Mouse (Mus musculus): ENCODE results near the gene Sag. TPM values are rescaled to one million over a fixed set of nuclear protein-coding genes. Genes with fewer than 3 reads are reported as not detected.

Gene Sag
- polyA plus RNA-seq, 1 experiment from 2014 or later = 0.49 TPM

DNA sequence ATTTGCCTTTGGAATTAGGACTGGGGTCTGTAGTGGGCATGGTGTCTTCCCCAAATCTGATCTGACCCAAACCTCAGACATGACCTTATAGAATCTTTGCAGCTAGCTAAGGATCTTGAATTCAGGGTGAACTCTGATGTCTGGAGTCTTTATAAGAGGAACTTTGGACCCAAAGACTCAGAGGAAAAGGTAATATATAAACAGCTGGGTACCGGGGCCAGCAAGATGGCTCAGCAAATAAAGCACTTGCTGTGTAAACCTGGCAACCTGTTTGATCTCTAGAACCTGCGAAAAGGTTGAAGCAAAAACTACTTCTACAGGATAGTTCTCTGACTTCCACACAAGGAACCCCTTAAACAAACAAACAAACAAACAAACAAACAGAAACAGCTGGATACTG, 55.0 kb downstream of the Sag start:
- Histone ChIP-seq H3K4me3 (ENCODE audit: low read depth, low read length) (no peak overlapping the region), H3K9ac (replicated peaks; ENCODE audit: low read depth) (no peak overlapping the region), H3K27me3 (replicated peaks; ENCODE audit: insufficient read depth, low read length) (no peaks in the 10 kb centered on the region), H3K4me1 (ENCODE audit: insufficient read depth, low read depth, low read length) (peaks cover 16% of the 10 kb centered on the region; the same call in 1 of the 2 replicates), H3K36me3 (ENCODE audit: insufficient read depth, low read length) (no peaks in the 10 kb centered on the region), H3K9me3 (ENCODE audit: low read length) (no peaks in the 10 kb centered on the region), H3K4me2 (replicated peaks; ENCODE audit: low read depth, low read length) (no peak overlapping the region), H3K27ac (ENCODE audit: low read length) (no peak overlapping the region)
- TF ChIP-seq EP300 (IDR thresholded peaks at IDR 0.05) (no peak), CTCF (IDR thresholded peaks at IDR 0.05) (no peak)
- DNase-seq (ENCODE audit: low spot score) (no peak), ATAC-seq (no peak)
- WGBS = 57% methylated on average over 2 of the region's 2 CpGs

- Histone ChIP-seq H3K36me3 (ENCODE audit: insufficient read depth, low read length) (no peaks in the 10 kb centered on the region), H3K4me2 (replicated peaks; ENCODE audit: low read depth, low read length) (no peak overlapping the region), H3K27me3 (replicated peaks; ENCODE audit: insufficient read depth, low read length) (no peaks in the 10 kb centered on the region), H3K27ac (ENCODE audit: low read length) (no peak overlapping the region), H3K9me3 (ENCODE audit: low read length) (no peaks in the 10 kb centered on the region), H3K4me1 (ENCODE audit: insufficient read depth, low read depth, low read length) (peaks cover 3% of the 10 kb centered on the region; the same call in 1 of the 2 replicates), H3K4me3 (ENCODE audit: low read depth, low read length) (no peak overlapping the region), H3K9ac (replicated peaks; ENCODE audit: low read depth) (no peak overlapping the region)
- TF ChIP-seq CTCF (IDR thresholded peaks at IDR 0.05) = no peak
- no peak for TF ChIP-seq EP300 (IDR thresholded peaks at IDR 0.05)
- DNase-seq (ENCODE audit: low spot score) = no peak
- no peak for ATAC-seq
- WGBS = 75% methylated on average over 3 of the region's 3 CpGs
These were observed 60.1 kb downstream of the Sag start for GRCm38 (mm10) chr1:87863602-87864001.

DNA sequence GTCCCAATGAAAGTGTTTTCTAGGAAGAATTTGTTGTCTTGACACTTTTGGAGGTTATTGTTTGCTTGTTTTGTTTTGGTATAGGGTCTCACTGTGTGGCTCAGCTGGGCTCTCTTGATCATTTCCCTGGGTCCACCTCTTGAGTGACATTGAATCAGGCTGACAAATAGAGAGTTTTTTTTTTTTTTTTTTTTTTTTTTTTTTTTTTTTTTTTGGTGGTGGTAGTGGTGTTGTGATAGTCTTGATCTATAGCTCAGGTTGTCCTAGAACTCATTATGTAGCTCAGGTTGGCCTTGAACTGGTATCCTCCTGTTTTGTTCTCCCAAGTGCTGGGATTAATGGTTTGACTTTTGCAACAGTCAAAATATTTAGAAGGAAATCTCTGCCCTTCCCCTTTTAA, 61.4 kb downstream of the Sag start:
- no peaks in the 10 kb centered on the region for H3K9me3 ChIP-seq (ENCODE audit: low read length)
- no peak overlapping the region for H3K4me2 ChIP-seq (replicated peaks; ENCODE audit: low read depth, low read length)
- H3K9ac ChIP-seq (replicated peaks; ENCODE audit: low read depth) = no peak overlapping the region
- ATAC-seq = no peak
- DNase-seq (ENCODE audit: low spot score) = no peak
- TF ChIP-seq CTCF (IDR thresholded peaks at IDR 0.05) (no peak), EP300 (IDR thresholded peaks at IDR 0.05) (no peak)
- no peaks in the 10 kb centered on the region for H3K36me3 ChIP-seq (ENCODE audit: insufficient read depth, low read length)
- no peak overlapping the region for H3K27ac ChIP-seq (ENCODE audit: low read length)
- H3K4me3 ChIP-seq (ENCODE audit: low read depth, low read length) = no peak overlapping the region
- peaks cover 3% of the 10 kb centered on the region; the same call in 1 of the 2 replicates for H3K4me1 ChIP-seq (ENCODE audit: insufficient read depth, low read depth, low read length)
- H3K27me3 ChIP-seq (replicated peaks; ENCODE audit: insufficient read depth, low read length) = no peaks in the 10 kb centered on the region

GRCm38 (mm10) chr1:87866672-87867071, 63.2 kb downstream of the Sag start:
- Histone ChIP-seq H3K9ac (replicated peaks; ENCODE audit: low read depth) (no peak overlapping the region), H3K27me3 (replicated peaks; ENCODE audit: insufficient read depth, low read length) (no peaks in the 10 kb centered on the region), H3K36me3 (ENCODE audit: insufficient read depth, low read length) (no peaks in the 10 kb centered on the region), H3K4me2 (replicated peaks; ENCODE audit: low read depth, low read length) (no peak overlapping the region), H3K27ac (ENCODE audit: low read length) (no peak overlapping the region), H3K4me1 (ENCODE audit: insufficient read depth, low read depth, low read length) (no peaks in the 10 kb centered on the region; the same call in 1 of the 2 replicates), H3K9me3 (ENCODE audit: low read length) (no peaks in the 10 kb centered on the region), H3K4me3 (ENCODE audit: low read depth, low read length) (no peak overlapping the region)
- DNase-seq (ENCODE audit: low spot score) (no peak), ATAC-seq (no peak)
- 72% methylated on average over 1 of the region's 1 CpGs for WGBS
- TF ChIP-seq EP300 (IDR thresholded peaks at IDR 0.05) = no peak
- no peak for TF ChIP-seq CTCF (IDR thresholded peaks at IDR 0.05)

- Histone ChIP-seq H3K27me3 (replicated peaks; ENCODE audit: insufficient read depth, low read length) (no peaks in the 10 kb centered on the region), H3K9me3 (ENCODE audit: low read length) (no peaks in the 10 kb centered on the region), H3K36me3 (ENCODE audit: insufficient read depth, low read length) (no peaks in the 10 kb centered on the region), H3K9ac (replicated peaks; ENCODE audit: low read depth) (no peak overlapping the region), H3K4me3 (ENCODE audit: low read depth, low read length) (no peak overlapping the region), H3K27ac (ENCODE audit: low read length) (peak overlapping the region; percentile 39; the same call in 1 of the 2 replicates), H3K4me1 (ENCODE audit: insufficient read depth, low read depth, low read length) (peaks cover 10% of the 10 kb centered on the region; the same call in 1 of the 2 replicates), H3K4me2 (replicated peaks; ENCODE audit: low read depth, low read length) (no peak overlapping the region)
- TF ChIP-seq EP300 (IDR thresholded peaks at IDR 0.05) (no peak), CTCF (IDR thresholded peaks at IDR 0.05) (no peak)
- DNase-seq (ENCODE audit: low spot score) (peak; percentile 39), ATAC-seq (peak; percentile 77)
These were observed 68.1 kb downstream of the Sag start for GRCm38 (mm10) chr1:87871546-87871945.

DNA sequence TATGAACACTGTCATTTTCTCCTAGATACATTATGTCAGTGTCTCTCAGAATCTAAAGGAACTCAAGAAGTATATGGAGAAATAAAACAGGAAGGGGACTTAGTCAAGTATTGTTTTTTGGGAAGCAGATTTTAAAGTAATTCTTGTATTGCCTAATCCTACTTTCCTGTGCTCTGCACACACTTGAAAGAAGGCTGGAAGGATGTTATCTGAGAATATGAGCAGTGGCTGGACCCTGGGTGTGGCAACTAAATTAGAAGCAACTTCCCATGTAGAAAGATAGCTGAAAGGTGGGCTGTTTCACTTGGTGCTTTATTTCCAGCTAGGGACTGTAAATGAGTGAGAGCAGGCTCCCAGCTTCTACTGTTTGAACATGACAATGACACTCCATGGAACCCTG, 69.6 kb downstream of the Sag start:
- peak; percentile 63 for DNase-seq (ENCODE audit: low spot score)
- Histone ChIP-seq H3K27ac (ENCODE audit: low read length) (no peak overlapping the region), H3K36me3 (ENCODE audit: insufficient read depth, low read length) (no peaks in the 10 kb centered on the region), H3K4me2 (replicated peaks; ENCODE audit: low read depth, low read length) (no peak overlapping the region), H3K4me1 (ENCODE audit: insufficient read depth, low read depth, low read length) (peaks cover 13% of the 10 kb centered on the region; the same call in 1 of the 2 replicates), H3K9ac (replicated peaks; ENCODE audit: low read depth) (no peak overlapping the region), H3K9me3 (ENCODE audit: low read length) (no peaks in the 10 kb centered on the region), H3K4me3 (ENCODE audit: low read depth, low read length) (no peak overlapping the region), H3K27me3 (replicated peaks; ENCODE audit: insufficient read depth, low read length) (no peaks in the 10 kb centered on the region)
- TF ChIP-seq CTCF (IDR thresholded peaks at IDR 0.05) (no peak), EP300 (IDR thresholded peaks at IDR 0.05) (no peak)
- peak; percentile 23; the same call in 1 of the 2 replicates for ATAC-seq

- WGBS = 93% methylated on average over 1 of the region's 1 CpGs
- Histone ChIP-seq H3K4me2 (replicated peaks; ENCODE audit: low read depth, low read length) (no peak overlapping the region), H3K36me3 (ENCODE audit: insufficient read depth, low read length) (no peaks in the 10 kb centered on the region), H3K27me3 (replicated peaks; ENCODE audit: insufficient read depth, low read length) (no peaks in the 10 kb centered on the region), H3K27ac (ENCODE audit: low read length) (no peak overlapping the region), H3K9me3 (ENCODE audit: low read length) (no peaks in the 10 kb centered on the region), H3K4me1 (ENCODE audit: insufficient read depth, low read depth, low read length) (peaks cover 31% of the 10 kb centered on the region; the same call in 1 of the 2 replicates), H3K4me3 (ENCODE audit: low read depth, low read length) (no peak overlapping the region), H3K9ac (replicated peaks; ENCODE audit: low read depth) (no peak overlapping the region)
- no peak for ATAC-seq
- no peak for TF ChIP-seq EP300 (IDR thresholded peaks at IDR 0.05)
- no peak for TF ChIP-seq CTCF (IDR thresholded peaks at IDR 0.05)
- no peak for DNase-seq (ENCODE audit: low spot score)
These were observed 72.6 kb downstream of the Sag start for GRCm38 (mm10) chr1:87876065-87876464.

Data from lung, postnatal 0 days (tissue).